Mouse (Mus musculus): ENCODE results near the gene Cmip. TPM values are rescaled to one million over a fixed set of nuclear protein-coding genes. Genes with fewer than 3 reads are reported as not detected.
"Not testable (repeated sequence)": the region's sequence is repeated elsewhere in the genome, so short reads cannot be mapped to it uniquely, and the experiment has no call there.

Cmip gene
- total RNA-seq, 1 experiment from 2014 or later: 27.9 TPM

- ATAC-seq (replicated peaks; ENCODE audit: insufficient number of reproducible peaks, low FRiP score, low TSS enrichment, poor library complexity, severe bottlenecking): no peak
Observed at GRCm38 (mm10) chr8:117423029-117423428, 166.2 kb downstream of the Cmip start.

- ATAC-seq (replicated peaks; ENCODE audit: insufficient number of reproducible peaks, low FRiP score, low TSS enrichment, poor library complexity, severe bottlenecking): not testable (repeated sequence)
Observed at GRCm38 (mm10) chr8:117427816-117428215, 171.0 kb downstream of the Cmip start.

GRCm38 (mm10) chr8:117428524-117429162, 171.8 kb downstream of the Cmip start:
- no peak for ATAC-seq (replicated peaks; ENCODE audit: insufficient number of reproducible peaks, low FRiP score, low TSS enrichment, poor library complexity, severe bottlenecking)

- no peak for ATAC-seq (replicated peaks; ENCODE audit: insufficient number of reproducible peaks, low FRiP score, low TSS enrichment, poor library complexity, severe bottlenecking)
Observed at GRCm38 (mm10) chr8:117430624-117431023, 173.8 kb downstream of the Cmip start.

GRCm38 (mm10) chr8:117431554-117431953, 174.7 kb downstream of the Cmip start:
- no peak for ATAC-seq (replicated peaks; ENCODE audit: insufficient number of reproducible peaks, low FRiP score, low TSS enrichment, poor library complexity, severe bottlenecking)

- no peak for ATAC-seq (replicated peaks; ENCODE audit: insufficient number of reproducible peaks, low FRiP score, low TSS enrichment, poor library complexity, severe bottlenecking)
Observed at GRCm38 (mm10) chr8:117432111-117432510, 175.2 kb downstream of the Cmip start.

GRCm38 (mm10) chr8:117433968-117434367, 177.1 kb downstream of the Cmip start:
- ATAC-seq (replicated peaks; ENCODE audit: insufficient number of reproducible peaks, low FRiP score, low TSS enrichment, poor library complexity, severe bottlenecking): no peak

- no peak for ATAC-seq (replicated peaks; ENCODE audit: insufficient number of reproducible peaks, low FRiP score, low TSS enrichment, poor library complexity, severe bottlenecking)
Observed at GRCm38 (mm10) chr8:117436786-117437185, 179.9 kb downstream of the Cmip start.

GRCm38 (mm10) chr8:117437616-117438015, 180.8 kb downstream of the Cmip start:
- ATAC-seq (replicated peaks; ENCODE audit: insufficient number of reproducible peaks, low FRiP score, low TSS enrichment, poor library complexity, severe bottlenecking): no peak

- ATAC-seq (replicated peaks; ENCODE audit: insufficient number of reproducible peaks, low FRiP score, low TSS enrichment, poor library complexity, severe bottlenecking): no peak
Observed at GRCm38 (mm10) chr8:117440317-117440716, 183.5 kb downstream of the Cmip start.

GRCm38 (mm10) chr8:117440759-117441158, 183.9 kb downstream of the Cmip start:
- no peak for ATAC-seq (replicated peaks; ENCODE audit: insufficient number of reproducible peaks, low FRiP score, low TSS enrichment, poor library complexity, severe bottlenecking)

- ATAC-seq (replicated peaks; ENCODE audit: insufficient number of reproducible peaks, low FRiP score, low TSS enrichment, poor library complexity, severe bottlenecking): no peak
Observed at GRCm38 (mm10) chr8:117445507-117445906, 188.6 kb downstream of the Cmip start.

- no peak for ATAC-seq (replicated peaks; ENCODE audit: insufficient number of reproducible peaks, low FRiP score, low TSS enrichment, poor library complexity, severe bottlenecking)
Observed at GRCm38 (mm10) chr8:117446344-117446997, 189.6 kb downstream of the Cmip start.

GRCm38 (mm10) chr8:117451072-117451471, 194.2 kb downstream of the Cmip start:
- ATAC-seq (replicated peaks; ENCODE audit: insufficient number of reproducible peaks, low FRiP score, low TSS enrichment, poor library complexity, severe bottlenecking): no peak

- no peak for ATAC-seq (replicated peaks; ENCODE audit: insufficient number of reproducible peaks, low FRiP score, low TSS enrichment, poor library complexity, severe bottlenecking)
Observed at GRCm38 (mm10) chr8:117453974-117454373, 197.1 kb downstream of the Cmip start.

GRCm38 (mm10) chr8:117454516-117455116, 197.8 kb downstream of the Cmip start:
- ATAC-seq (replicated peaks; ENCODE audit: insufficient number of reproducible peaks, low FRiP score, low TSS enrichment, poor library complexity, severe bottlenecking): no peak

- ATAC-seq (replicated peaks; ENCODE audit: insufficient number of reproducible peaks, low FRiP score, low TSS enrichment, poor library complexity, severe bottlenecking): no peak
Observed at GRCm38 (mm10) chr8:117455701-117456100, 198.8 kb downstream of the Cmip start.

GRCm38 (mm10) chr8:117458440-117458839, 201.6 kb downstream of the Cmip start:
- no peak for ATAC-seq (replicated peaks; ENCODE audit: insufficient number of reproducible peaks, low FRiP score, low TSS enrichment, poor library complexity, severe bottlenecking)

GRCm38 (mm10) chr8:117462701-117463284, 205.9 kb downstream of the Cmip start:
- ATAC-seq (replicated peaks; ENCODE audit: insufficient number of reproducible peaks, low FRiP score, low TSS enrichment, poor library complexity, severe bottlenecking): no peak

GRCm38 (mm10) chr8:117464525-117464924, 207.7 kb downstream of the Cmip start:
- ATAC-seq (replicated peaks; ENCODE audit: insufficient number of reproducible peaks, low FRiP score, low TSS enrichment, poor library complexity, severe bottlenecking): no peak

Data from monocyte, adult 5-6 weeks (primary cell).